In the genomic region with DNA sequence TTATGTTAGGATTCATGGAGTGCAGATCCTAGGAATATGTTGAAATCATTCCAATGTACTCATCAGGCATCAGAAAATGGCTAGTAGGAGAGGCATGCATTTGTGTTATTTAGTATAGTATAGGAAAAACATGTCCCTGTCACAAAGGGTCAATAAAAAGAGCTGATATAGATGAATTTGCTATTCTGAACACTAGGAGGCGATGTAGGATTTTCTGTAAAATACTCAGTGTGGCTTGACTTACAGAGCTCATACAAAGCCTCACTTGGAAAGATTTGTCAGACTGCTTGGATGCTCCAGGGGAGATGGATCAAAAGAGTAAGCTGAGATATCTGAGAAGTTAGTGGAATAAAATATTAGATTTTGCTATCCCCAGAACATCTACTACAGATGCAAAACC, we compare ENCODE assay signal across 12 mouse cellular contexts.
DNase-seq lines count a peak whose midpoint lies in the region; ATAC-seq and TF ChIP-seq lines count a peak whose summit lies in the region.
"Had no signal": no experiment of that assay in that cellular context is flagged by ENCODE, and none has a peak within 500 bp of the region (broad histone marks: within the 10 kb centered on the region; RNA-seq: fewer than 3 reads in every experiment).

No protein-coding gene starts in this region.

- TF ChIP-seq POLR2A in MEL (IDR thresholded peaks at IDR 0.05; ENCODE audit: control insufficient read depth in 1 of 2, insufficient read depth in 1 of 2, low read depth in 1 of 2, low read length in 2 of 2, poor library complexity in 1 of 2): no peak

- peak; percentile 16 for TF ChIP-seq RAD21 in MEL (IDR thresholded peaks at IDR 0.05; ENCODE audit: low read depth, low read length)

- no peak overlapping the region for H3K4me2 ChIP-seq in heart, postnatal 0 days (ENCODE audit: low read depth, low read length)
- no peak overlapping the region for H3K4me2 ChIP-seq in liver, postnatal 0 days (ENCODE audit: low read depth, low read length)
- no peak overlapping the region for H3K4me2 ChIP-seq in kidney, embryonic 14.5 days (replicated peaks; ENCODE audit: low read depth, low read length)

- H3K27ac ChIP-seq in heart, postnatal 0 days (ENCODE audit: low read depth): no peak overlapping the region
- no peak overlapping the region for H3K27ac ChIP-seq in MEL (ENCODE audit: control insufficient read depth, low read depth, low read length)
- no peak overlapping the region for H3K27ac ChIP-seq in liver, postnatal 0 days (ENCODE audit: low read depth)
- H3K27ac ChIP-seq in kidney, embryonic 14.5 days (ENCODE audit: low read depth, low read length): no peak overlapping the region

- no peaks in the 10 kb centered on the region for H3K79me2 ChIP-seq in MEL (ENCODE audit: control insufficient read depth, insufficient read depth, low read length, poor library complexity)

- ATAC-seq in heart, postnatal 0 days (ENCODE audit: insufficient read depth, low read depth): no peak
- ATAC-seq in liver, postnatal 0 days: no peak
- no peak for ATAC-seq in kidney, embryonic 14.5 days (ENCODE audit: low FRiP score, low TSS enrichment)

- H3K4me1 ChIP-seq in heart, postnatal 0 days (ENCODE audit: control insufficient read depth, insufficient read depth): no peaks in the 10 kb centered on the region
- no peaks in the 10 kb centered on the region for H3K4me1 ChIP-seq in MEL (ENCODE audit: control insufficient read depth in 1 of 2, insufficient read depth in 2 of 2, low read length in 2 of 2)
- no peaks in the 10 kb centered on the region for H3K4me1 ChIP-seq in liver, postnatal 0 days (ENCODE audit: insufficient read depth)
- H3K4me1 ChIP-seq in kidney, embryonic 14.5 days (ENCODE audit: control insufficient read depth, insufficient read depth, low read length): no peaks in the 10 kb centered on the region

- H3K36me3 ChIP-seq in heart, postnatal 0 days (replicated peaks; ENCODE audit: control insufficient read depth, insufficient read depth, low read length): no peaks in the 10 kb centered on the region
- no peaks in the 10 kb centered on the region for H3K36me3 ChIP-seq in MEL (ENCODE audit: control insufficient read depth in 1 of 2, insufficient read depth in 2 of 2, low read length in 2 of 2)
- H3K36me3 ChIP-seq in liver, postnatal 0 days (replicated peaks; ENCODE audit: insufficient read depth, low read length): no peaks in the 10 kb centered on the region
- no peaks in the 10 kb centered on the region for H3K36me3 ChIP-seq in kidney, embryonic 14.5 days (ENCODE audit: control insufficient read depth, insufficient read depth, low read length)
- H3K36me3 ChIP-seq: G1E had no signal

- 16% methylated on average over 1 of the region's 1 CpGs for WGBS in heart, postnatal 0 days
- WGBS in liver, postnatal 0 days (ENCODE audit: insufficient replicate concordance): 24% methylated on average over 1 of the region's 1 CpGs
- 55% methylated on average over 1 of the region's 1 CpGs for WGBS in kidney, embryonic 14.5 days

- DNase-seq in heart, postnatal 0 days (ENCODE audit: low spot score): no peak
- DNase-seq in heart, adult 8-10 months (ENCODE audit: low spot score): no peak
- DNase-seq in 3T3-L1 (ENCODE audit: low read depth, low spot score) (peak; percentile 46), MEL (ENCODE audit: low read depth, low spot score) (peak; percentile 4)
- DNase-seq in liver, postnatal 0 days: no peak
- no peak for DNase-seq in cerebellum, adult 11 months
- DNase-seq in thymus, postnatal 25 days: no peak
- DNase-seq: adrenal gland, adult 8-10 months; kidney, adult 11 months; lung, adult 18-20 months had no signal

- peak; percentile 31 for TF ChIP-seq CTCF in heart, postnatal 0 days (IDR thresholded peaks at IDR 0.05; ENCODE audit: low read depth)
- peak in 1 of 3 experiments; percentile 22; a peak in 2 of 6 replicates for TF ChIP-seq CTCF in MEL (IDR thresholded peaks at IDR 0.05 in 2 of 3, conservative IDR thresholded peaks at IDR 0.05 in 1 of 3; ENCODE audit: control insufficient read depth in 1 of 3, insufficient read depth in 1 of 3, low read depth in 2 of 3, low read length in 3 of 3, poor library complexity in 1 of 3, severe bottlenecking in 1 of 3)
- TF ChIP-seq CTCF in liver, postnatal 0 days (IDR thresholded peaks at IDR 0.05; ENCODE audit: low read depth): peak; percentile 55

- TF ChIP-seq EP300 in heart, postnatal 0 days (IDR thresholded peaks at IDR 0.05; ENCODE audit: low read depth): no peak
- TF ChIP-seq EP300 in MEL (IDR thresholded peaks at IDR 0.05; ENCODE audit: low read depth in 1 of 2, low read length in 2 of 2): no peak
- TF ChIP-seq EP300 in liver, postnatal 0 days (IDR thresholded peaks at IDR 0.05; ENCODE audit: low read depth): no peak

- no peak overlapping the region for H3K9ac ChIP-seq in heart, postnatal 0 days (replicated peaks; ENCODE audit: low read depth, low read length)
- no peak overlapping the region for H3K9ac ChIP-seq in MEL (ENCODE audit: control insufficient read depth, low read depth, low read length, poor library complexity, severe bottlenecking)
- H3K9ac ChIP-seq in liver, postnatal 0 days (replicated peaks): no peak overlapping the region
- no peak overlapping the region for H3K9ac ChIP-seq in kidney, embryonic 14.5 days (ENCODE audit: low read depth, low read length)

- no peaks in the 10 kb centered on the region for H3K27me3 ChIP-seq in heart, postnatal 0 days (ENCODE audit: control insufficient read depth, insufficient read depth, low read length)
- no peaks in the 10 kb centered on the region for H3K27me3 ChIP-seq in MEL (ENCODE audit: control insufficient read depth in 1 of 2, insufficient read depth in 2 of 2, low read length in 2 of 2)
- H3K27me3 ChIP-seq in liver, postnatal 0 days (ENCODE audit: insufficient read depth, low read length): no peaks in the 10 kb centered on the region
- no peaks in the 10 kb centered on the region for H3K27me3 ChIP-seq in kidney, embryonic 14.5 days (ENCODE audit: control insufficient read depth, insufficient read depth, low read length)

- no peaks in the 10 kb centered on the region for H3K9me3 ChIP-seq in heart, postnatal 0 days (replicated peaks; ENCODE audit: control insufficient read depth, low read length)
- no peaks in the 10 kb centered on the region for H3K9me3 ChIP-seq in MEL (replicated peaks; ENCODE audit: insufficient read depth, low read length)
- H3K9me3 ChIP-seq in liver, postnatal 0 days (ENCODE audit: low read length): no peaks in the 10 kb centered on the region
- H3K9me3 ChIP-seq in kidney, embryonic 14.5 days (ENCODE audit: control insufficient read depth, low read length): no peaks in the 10 kb centered on the region
- H3K9me3 ChIP-seq: G1E had no signal

- no peak overlapping the region for H3K4me3 ChIP-seq in heart, postnatal 0 days (ENCODE audit: low read depth, low read length)
- H3K4me3 ChIP-seq in MEL (ENCODE audit: control insufficient read depth in 1 of 2, insufficient read depth in 1 of 2, low read depth in 2 of 2, low read length in 2 of 2): no peak overlapping the region
- H3K4me3 ChIP-seq in liver, postnatal 0 days (ENCODE audit: low read depth, low read length): no peak overlapping the region
- no peak overlapping the region for H3K4me3 ChIP-seq in kidney, embryonic 14.5 days (ENCODE audit: low read length)

TF ChIP-seq in MEL, 35 proteins besides CTCF, POLR2A, EP300 and RAD21:
- TF ChIP-seq NRF1 (IDR thresholded peaks at IDR 0.05; ENCODE audit: insufficient read depth, low read depth, low read length, poor library complexity, severe bottlenecking): no peak
- TF ChIP-seq ZMIZ1 (IDR thresholded peaks at IDR 0.05; ENCODE audit: low read depth, low read length): no peak
- TF ChIP-seq HCFC1 (IDR thresholded peaks at IDR 0.05; ENCODE audit: low read depth, low read length): no peak
- TF ChIP-seq RCOR1 (IDR thresholded peaks at IDR 0.05; ENCODE audit: low read depth, low read length): no peak
- no peak for TF ChIP-seq ZC3H11A (IDR thresholded peaks at IDR 0.05; ENCODE audit: low read depth, low read length)
- TF ChIP-seq TAL1 (IDR thresholded peaks at IDR 0.05; ENCODE audit: low read length): no peak
- TF ChIP-seq UBTF (IDR thresholded peaks at IDR 0.05; ENCODE audit: borderline replicate concordance, insufficient read depth, low read depth, low read length): no peak
- no peak for TF ChIP-seq ZNF384 (IDR thresholded peaks at IDR 0.05; ENCODE audit: low read depth, low read length)
- no peak for TF ChIP-seq BHLHE40 (IDR thresholded peaks at IDR 0.05; ENCODE audit: borderline replicate concordance, low read depth, low read length)
- TF ChIP-seq MXI1 (IDR thresholded peaks at IDR 0.05; ENCODE audit: low read depth, low read length): no peak
- no peak for TF ChIP-seq JUND (IDR thresholded peaks at IDR 0.05; ENCODE audit: low read depth, low read length)
- TF ChIP-seq MAX (IDR thresholded peaks at IDR 0.05; ENCODE audit: low read length): no peak
- TF ChIP-seq TCF12 (IDR thresholded peaks at IDR 0.05; ENCODE audit: low read depth, low read length): no peak
- no peak for TF ChIP-seq SIN3A (IDR thresholded peaks at IDR 0.05; ENCODE audit: low read length)
- no peak for TF ChIP-seq TBP (IDR thresholded peaks at IDR 0.05; ENCODE audit: low read depth, low read length)
- TF ChIP-seq POLR2AphosphoS5 (IDR thresholded peaks at IDR 0.05; ENCODE audit: borderline replicate concordance, low read depth, low read length): no peak

Comparison
In these comparisons a context has a peak if more than half of its experiments do, and no peak if none do; other contexts are left out.
1. DNase-seq: peak in 3T3-L1 (single experiment) and MEL (single experiment); none in heart, postnatal 0 days (single experiment), heart, adult 8-10 months (single experiment), liver, postnatal 0 days (single experiment), cerebellum, adult 11 months (single experiment) and thymus, postnatal 25 days (single experiment).